Mouse (Mus musculus): ENCODE results near the gene BC030499.
A peak's percentile ranks its signal among the peaks of the same experiment; 100 is the strongest.

- TF ChIP-seq UBTF (IDR thresholded peaks at IDR 0.05; ENCODE audit: borderline replicate concordance, insufficient read depth, low read depth, low read length) (peak; percentile 35; the same call in 1 of the 2 replicates), HCFC1 (IDR thresholded peaks at IDR 0.05; ENCODE audit: low read depth, low read length) (peak; percentile 58)
Observed at GRCm38 (mm10) chr11:78301357-78302084, 10.9 kb downstream of the BC030499 start, which contains the start of gene Spag5.
